Mouse (Mus musculus): ENCODE data around the gene Kdelc2.

DNA sequence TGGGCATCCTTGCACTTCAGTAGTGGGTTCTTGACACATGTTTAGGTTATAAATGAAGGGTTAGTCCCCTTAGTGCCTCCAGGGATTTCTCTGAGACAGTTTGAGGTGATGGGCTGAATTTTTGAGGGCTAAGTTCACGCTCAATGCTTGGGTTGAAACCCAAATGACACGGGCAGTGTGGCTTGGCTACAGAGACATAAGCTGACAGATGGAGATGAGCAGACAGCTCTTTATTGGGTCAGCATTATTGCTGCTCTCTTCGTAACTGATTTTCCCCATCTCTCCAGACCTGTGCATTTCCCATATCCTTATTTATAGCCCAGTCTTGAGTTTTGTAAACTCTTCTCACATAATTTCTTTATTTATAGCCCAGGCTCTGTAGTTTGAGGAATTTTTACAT is 5.7 kb upstream of the Kdelc2 start:
- TF ChIP-seq CTCF (IDR thresholded peaks at IDR 0.05; ENCODE audit: extremely low read depth, insufficient read depth, insufficient read length, insufficient replicate concordance) (no peak), POLR2A (IDR thresholded peaks at IDR 0.05; ENCODE audit: low read depth, low read length) (no peak)

Data from spleen, adult 2 months (tissue).